8 mouse cellular contexts compared by ENCODE assay signal in genomic region chr2:126673317-126674242, GRCm38 (mm10). TPM values are rescaled to one million over a fixed set of nuclear protein-coding genes. Genes with fewer than 3 reads are reported as not detected.
A peak's percentile ranks its signal among the peaks of the same experiment; 100 is the strongest.
DNase-seq lines count a peak whose midpoint lies in the region; ATAC-seq and TF ChIP-seq lines count a peak whose summit lies in the region.

No protein-coding gene starts in this region.

- no peak overlapping the region for H3K27ac ChIP-seq in kidney, embryonic 16.5 days (ENCODE audit: low read length)
- H3K27ac ChIP-seq in heart, postnatal 0 days (ENCODE audit: low read depth): peak overlapping the region; percentile 100

- DNase-seq in kidney, postnatal 10 days: no peak
- DNase-seq in MEL-GATA-1-ER (ENCODE audit: extremely low read depth, low read depth): peak; percentile 44
- no peak for DNase-seq in heart, postnatal 0 days (ENCODE audit: low spot score)
- no peak for DNase-seq in frontal cortex, postnatal 10 days (ENCODE audit: low spot score in 2 of 2)
- DNase-seq in layer of hippocampus, adult 9-10 months (ENCODE audit: low spot score): no peak

- peaks cover 27% of the 10 kb centered on the region for H3K4me1 ChIP-seq in kidney, embryonic 16.5 days (ENCODE audit: insufficient read depth, low read length)
- peaks cover 20% of the 10 kb centered on the region for H3K4me1 ChIP-seq in heart, postnatal 0 days (ENCODE audit: control insufficient read depth, insufficient read depth)

- ATAC-seq in kidney, embryonic 16.5 days (ENCODE audit: low FRiP score, low TSS enrichment): no peak
- no peak for ATAC-seq in heart, postnatal 0 days (ENCODE audit: insufficient read depth, low read depth)
- peak; percentile 38 for ATAC-seq in megakaryocyte progenitor cell, adult 5-6 weeks (replicated peaks; ENCODE audit: poor library complexity)
- no peak for ATAC-seq in erythroid progenitor cell, adult 5-6 weeks (replicated peaks; ENCODE audit: low FRiP score, poor library complexity, severe bottlenecking)

- TF ChIP-seq CTCF in heart, postnatal 0 days (IDR thresholded peaks at IDR 0.05; ENCODE audit: low read depth): no peak

- no peaks in the 10 kb centered on the region for H3K27me3 ChIP-seq in kidney, embryonic 16.5 days (ENCODE audit: insufficient read depth, low read length)
- H3K27me3 ChIP-seq in heart, postnatal 0 days (ENCODE audit: control insufficient read depth, insufficient read depth, low read length): no peaks in the 10 kb centered on the region

- 47% methylated on average over 13 of the region's 13 CpGs for WGBS in kidney, embryonic 16.5 days
- 50% methylated on average over 13 of the region's 13 CpGs for WGBS in heart, postnatal 0 days

- H3K4me3 ChIP-seq in kidney, embryonic 16.5 days (ENCODE audit: low read length): peak overlapping the region; percentile 95
- peak overlapping the region; percentile 100 for H3K4me3 ChIP-seq in heart, postnatal 0 days (ENCODE audit: low read depth, low read length)

- peak overlapping the region; percentile 70 for H3K4me2 ChIP-seq in kidney, embryonic 16.5 days (replicated peaks; ENCODE audit: low read depth, low read length)
- peak overlapping the region; percentile 77 for H3K4me2 ChIP-seq in heart, postnatal 0 days (ENCODE audit: low read depth, low read length)

- no peaks in the 10 kb centered on the region for H3K9me3 ChIP-seq in kidney, embryonic 16.5 days (ENCODE audit: low read length)
- no peaks in the 10 kb centered on the region for H3K9me3 ChIP-seq in heart, postnatal 0 days (replicated peaks; ENCODE audit: control insufficient read depth, low read length)

- no peak for TF ChIP-seq EP300 in heart, postnatal 0 days (IDR thresholded peaks at IDR 0.05; ENCODE audit: low read depth)

- H3K9ac ChIP-seq in kidney, embryonic 16.5 days (replicated peaks; ENCODE audit: low read length): peak overlapping the region; percentile 100
- peak overlapping the region; percentile 100 for H3K9ac ChIP-seq in heart, postnatal 0 days (replicated peaks; ENCODE audit: low read depth, low read length)

- peaks cover 6% of the 10 kb centered on the region; the same call in 1 of the 2 replicates for H3K36me3 ChIP-seq in kidney, embryonic 16.5 days (ENCODE audit: insufficient read depth, low read length)
- no peaks in the 10 kb centered on the region; the same call in 1 of the 2 replicates for H3K36me3 ChIP-seq in heart, postnatal 0 days (replicated peaks; ENCODE audit: control insufficient read depth, insufficient read depth, low read length)

RNA-seq across cellular contexts. Expression of gene Gabpb1, which starts 2.6 kb away (rescaled TPM):
- 58.4 and 59.3 TPM in 2 replicates for polyA plus RNA-seq in kidney, embryonic 16.5 days (2015; fragmentation: Nextera tagmentation; extraction: Ambion mirVana)
- 5.0 and 15.2 TPM in 2 replicates for total RNA-seq in heart, postnatal 0 days (2014; rRNA removed; ENCODE audit: low replicate concordance)
- 17.5 and 18.0 TPM in 2 replicates for polyA plus RNA-seq in heart, postnatal 0 days (2015; fragmentation: Nextera tagmentation; extraction: Ambion mirVana)
- 47.8 and 57.2 TPM in 2 replicates for total RNA-seq in megakaryocyte progenitor cell, adult 5-6 weeks (2015)
- total RNA-seq in megakaryocyte progenitor cell, adult 5-6 weeks (2017): 26.8 and 40.8 TPM in 2 replicates
- 27.0 and 62.0 TPM in 2 replicates for total RNA-seq in erythroid progenitor cell, adult 5-6 weeks (2015; ENCODE audit: low replicate concordance)
- 31.1 and 39.0 TPM in 2 replicates for total RNA-seq in erythroid progenitor cell, adult 5-6 weeks (2017; ENCODE audit: low replicate concordance)

RNA-seq across cellular contexts. Expression of gene Usp8, which starts 33.5 kb away (rescaled TPM):
- polyA plus RNA-seq in kidney, embryonic 16.5 days (2015; fragmentation: Nextera tagmentation; extraction: Ambion mirVana): 48.9 and 50.7 TPM in 2 replicates
- total RNA-seq in heart, postnatal 0 days (2014; rRNA removed; ENCODE audit: low replicate concordance): 9.0 and 12.3 TPM in 2 replicates
- 19.0 and 19.4 TPM in 2 replicates for polyA plus RNA-seq in heart, postnatal 0 days (2015; fragmentation: Nextera tagmentation; extraction: Ambion mirVana)
- 48.5 and 52.0 TPM in 2 replicates for total RNA-seq in megakaryocyte progenitor cell, adult 5-6 weeks (2015)
- 52.0 and 62.6 TPM in 2 replicates for total RNA-seq in megakaryocyte progenitor cell, adult 5-6 weeks (2017)
- total RNA-seq in erythroid progenitor cell, adult 5-6 weeks (2015; ENCODE audit: low replicate concordance): 36.0 and 44.0 TPM in 2 replicates
- 29.5 and 36.7 TPM in 2 replicates for total RNA-seq in erythroid progenitor cell, adult 5-6 weeks (2017; ENCODE audit: low replicate concordance)

RNA-seq across cellular contexts. Expression of gene Hdc, which starts 54.5 kb away (rescaled TPM):
- polyA plus RNA-seq in kidney, embryonic 16.5 days (2015; fragmentation: Nextera tagmentation; extraction: Ambion mirVana): 126 and 129 TPM in 2 replicates
- total RNA-seq in heart, postnatal 0 days (2014; rRNA removed; ENCODE audit: low replicate concordance): 11.2 and 14.0 TPM in 2 replicates
- 7.2 and 8.4 TPM in 2 replicates for polyA plus RNA-seq in heart, postnatal 0 days (2015; fragmentation: Nextera tagmentation; extraction: Ambion mirVana)
- total RNA-seq in megakaryocyte progenitor cell, adult 5-6 weeks (2015): 51.3 and 54.1 TPM in 2 replicates
- total RNA-seq in megakaryocyte progenitor cell, adult 5-6 weeks (2017): 90.2 and 102 TPM in 2 replicates
- total RNA-seq in erythroid progenitor cell, adult 5-6 weeks (2015; ENCODE audit: low replicate concordance): 2.5 and 42.5 TPM in 2 replicates
- total RNA-seq in erythroid progenitor cell, adult 5-6 weeks (2017; ENCODE audit: low replicate concordance): 6.0 and 17.5 TPM in 2 replicates
